Mouse (Mus musculus): ENCODE data around the gene Hint1. TPM values are rescaled to one million over a fixed set of nuclear protein-coding genes. Genes with fewer than 3 reads are reported as not detected.

The Hint1 gene
- 685 and 697 TPM in 2 replicates for polyA plus RNA-seq (2015; fragmentation: Nextera tagmentation; extraction: Ambion mirVana)

DNA sequence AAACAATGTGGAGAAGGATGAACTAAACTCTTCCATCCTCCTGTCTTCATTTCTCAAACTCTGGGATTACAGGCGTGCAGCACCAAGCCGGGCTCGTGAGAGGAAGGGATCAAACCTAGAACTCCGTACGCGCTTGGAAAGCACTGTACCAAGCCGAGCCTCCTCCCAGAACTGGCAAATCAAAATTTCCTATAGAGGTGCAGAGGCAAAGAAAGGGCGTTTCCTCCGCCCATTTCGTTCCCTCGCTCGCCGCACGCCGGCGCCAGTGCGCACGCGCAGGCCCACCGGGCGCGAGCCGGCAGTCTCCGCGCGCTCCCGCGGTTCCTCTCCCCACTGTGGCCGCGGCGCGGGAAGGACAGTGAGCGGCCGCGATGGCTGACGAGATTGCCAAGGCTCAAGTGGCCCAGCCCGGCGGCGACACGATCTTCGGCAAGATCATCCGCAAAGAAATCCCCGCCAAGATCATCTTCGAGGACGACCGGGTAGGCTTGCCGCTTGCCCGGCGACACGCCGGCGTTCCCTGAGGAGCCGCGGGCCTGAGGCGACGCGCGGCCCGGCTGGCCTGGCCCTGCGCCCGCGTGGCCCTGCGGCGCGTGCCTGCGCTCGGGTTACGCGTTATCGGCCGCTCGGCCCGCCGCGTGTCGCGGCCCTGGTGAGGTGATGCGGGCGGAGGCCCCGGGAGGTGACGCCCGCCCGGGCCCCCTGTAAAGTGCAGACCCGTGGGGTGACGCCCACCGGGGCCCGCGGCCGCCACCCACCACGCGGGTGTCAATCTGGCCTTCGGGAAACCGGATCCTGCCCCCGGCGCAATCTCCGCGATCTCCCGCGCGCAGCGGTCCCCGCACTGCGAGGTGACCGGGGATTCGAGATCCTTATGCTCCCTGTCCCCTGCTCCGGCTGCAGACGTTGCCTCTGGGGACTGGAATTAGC lies at the start of gene Hint1:
Gene Hint1, plus strand, starts transcription at position 265 of the 930 bp plus-strand sequence.
- no peaks in the 10 kb centered on the region for H3K9me3 ChIP-seq (ENCODE audit: control insufficient read depth, low read length)
- peak within 1 kb of the TSS; percentile 80 for H3K4me2 ChIP-seq (ENCODE audit: low read length)
- H3K4me3 ChIP-seq (replicated peaks; ENCODE audit: low read length): peak within 1 kb of the TSS; percentile 87
- peak; percentile 87 for ATAC-seq
- H3K36me3 ChIP-seq (ENCODE audit: control insufficient read depth, insufficient read depth): peaks cover 9% of the 10 kb centered on the region
- H3K27me3 ChIP-seq (replicated peaks; ENCODE audit: control insufficient read depth, insufficient read depth, low read length): no peaks in the 10 kb centered on the region
- H3K9ac ChIP-seq (replicated peaks; ENCODE audit: low read depth, low read length): peak within 1 kb of the TSS; percentile 97
- peaks cover 33% of the 10 kb centered on the region for H3K4me1 ChIP-seq (replicated peaks; ENCODE audit: control insufficient read depth, insufficient read depth, low read length)
- under 1% methylated on average over 98 of the region's 107 CpGs for WGBS
- peak within 1 kb of the TSS; percentile 75 for H3K27ac ChIP-seq (ENCODE audit: low read length)

DNA sequence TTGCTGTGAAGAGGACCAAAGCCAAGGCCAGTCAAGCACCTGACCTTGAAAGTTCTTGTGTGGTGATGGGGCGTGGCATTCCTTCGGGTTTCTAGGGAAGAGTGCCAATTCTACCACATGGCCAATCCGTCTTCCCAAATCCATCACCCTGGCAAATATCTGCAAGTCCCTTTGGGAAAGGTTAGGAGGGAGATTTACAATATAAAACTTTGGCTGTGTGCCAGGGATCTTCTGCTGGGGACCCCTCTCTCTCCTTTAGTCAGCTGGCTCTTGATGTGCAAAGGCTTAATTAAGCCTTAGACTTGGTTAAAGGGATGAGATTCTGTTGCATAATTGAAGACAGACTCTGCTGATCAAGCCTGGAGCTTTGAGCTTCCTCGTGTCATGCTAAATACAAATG lies 48.7 kb upstream of the Hint1 start:
- peaks cover 12% of the 10 kb centered on the region for H3K4me1 ChIP-seq (replicated peaks; ENCODE audit: control insufficient read depth, insufficient read depth, low read length)
- H3K4me2 ChIP-seq (ENCODE audit: low read length): no peak overlapping the region
- H3K27ac ChIP-seq (ENCODE audit: low read length): no peak overlapping the region
- no peaks in the 10 kb centered on the region for H3K27me3 ChIP-seq (replicated peaks; ENCODE audit: control insufficient read depth, insufficient read depth, low read length)
- no peak overlapping the region for H3K4me3 ChIP-seq (replicated peaks; ENCODE audit: low read length)
- 43% methylated on average over 4 of the region's 4 CpGs for WGBS
- H3K9me3 ChIP-seq (ENCODE audit: control insufficient read depth, low read length): no peaks in the 10 kb centered on the region
- H3K36me3 ChIP-seq (ENCODE audit: control insufficient read depth, insufficient read depth): no peaks in the 10 kb centered on the region
- ATAC-seq: no peak
- no peak overlapping the region for H3K9ac ChIP-seq (replicated peaks; ENCODE audit: low read depth, low read length)

DNA sequence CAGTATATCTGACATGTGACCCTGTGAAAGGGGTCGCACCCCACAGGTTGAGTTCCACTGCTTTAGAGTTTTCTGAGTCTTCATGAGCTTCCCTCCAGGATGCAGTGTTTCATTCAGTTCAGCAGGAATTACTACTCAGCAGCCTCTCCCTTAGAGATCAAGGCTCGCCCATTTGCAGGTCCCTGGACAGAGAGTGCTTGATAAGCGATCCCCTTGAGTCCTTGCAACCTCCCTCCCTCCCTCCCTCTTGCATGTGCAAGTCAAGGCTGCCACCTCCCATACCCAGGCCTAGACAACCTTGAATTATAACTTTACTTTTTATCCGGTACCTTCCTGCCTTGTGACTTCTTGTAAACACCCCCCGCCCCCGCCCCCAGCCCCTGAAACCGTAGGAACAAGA lies 46.7 kb upstream of the Hint1 start:
- H3K9me3 ChIP-seq (ENCODE audit: control insufficient read depth, low read length): no peaks in the 10 kb centered on the region
- H3K4me3 ChIP-seq (replicated peaks; ENCODE audit: low read length): no peak overlapping the region
- no peaks in the 10 kb centered on the region for H3K36me3 ChIP-seq (ENCODE audit: control insufficient read depth, insufficient read depth)
- no peaks in the 10 kb centered on the region for H3K27me3 ChIP-seq (replicated peaks; ENCODE audit: control insufficient read depth, insufficient read depth, low read length)
- no peak overlapping the region for H3K27ac ChIP-seq (ENCODE audit: low read length)
- H3K4me2 ChIP-seq (ENCODE audit: low read length): no peak overlapping the region
- 67% methylated on average over 7 of the region's 7 CpGs for WGBS
- no peak overlapping the region for H3K9ac ChIP-seq (replicated peaks; ENCODE audit: low read depth, low read length)
- no peak for ATAC-seq
- H3K4me1 ChIP-seq (replicated peaks; ENCODE audit: control insufficient read depth, insufficient read depth, low read length): peaks cover 6% of the 10 kb centered on the region; the same call in 1 of the 2 replicates

DNA sequence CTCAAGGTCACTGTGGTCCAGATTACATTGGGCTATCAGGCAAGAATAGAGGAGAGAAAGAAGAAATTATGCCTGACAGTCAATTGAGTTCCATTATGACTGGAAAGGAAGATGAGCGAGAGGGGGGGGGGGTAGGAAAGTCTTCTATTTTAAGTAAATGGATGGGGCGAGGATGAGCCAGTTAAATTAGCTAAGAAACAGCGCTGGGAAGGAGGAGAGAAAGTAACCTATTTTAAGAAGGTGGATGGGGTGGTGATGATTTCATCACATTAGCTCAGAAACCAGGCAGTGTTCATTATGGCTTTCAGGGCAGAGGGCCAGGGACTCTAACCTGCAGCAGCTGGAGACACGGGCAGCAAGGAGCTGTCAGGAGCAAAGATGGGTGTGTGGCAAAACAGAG lies 42.7 kb upstream of the Hint1 start:
- ATAC-seq: no peak
- no peak overlapping the region for H3K27ac ChIP-seq (ENCODE audit: low read length)
- 78% methylated on average over 4 of the region's 4 CpGs for WGBS

DNA sequence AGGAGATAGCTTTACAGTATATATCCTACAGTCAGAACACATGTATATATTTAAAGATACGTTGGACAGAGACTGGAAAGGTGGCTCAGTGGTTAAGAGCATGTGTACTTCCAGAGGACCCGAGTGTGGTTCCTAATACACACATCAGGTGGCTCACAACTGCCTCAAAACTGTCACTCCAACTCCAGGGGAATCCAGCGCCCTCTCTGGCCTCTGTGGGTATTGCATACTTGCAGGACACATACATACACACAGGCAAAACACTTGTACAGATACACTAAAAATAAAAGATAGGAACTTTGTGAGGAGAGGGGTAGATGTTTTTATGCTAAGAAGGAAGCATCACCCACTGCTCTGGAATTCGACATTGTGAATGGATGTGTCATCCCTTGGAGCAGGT lies 40.4 kb upstream of the Hint1 start:
- Histone ChIP-seq H3K4me3 (replicated peaks; ENCODE audit: low read length) (no peak overlapping the region), H3K4me1 (replicated peaks; ENCODE audit: control insufficient read depth, insufficient read depth, low read length) (peaks cover under 1% of the 10 kb centered on the region; the same call in 1 of the 2 replicates), H3K9ac (replicated peaks; ENCODE audit: low read depth, low read length) (no peak overlapping the region), H3K9me3 (ENCODE audit: control insufficient read depth, low read length) (no peaks in the 10 kb centered on the region), H3K27me3 (replicated peaks; ENCODE audit: control insufficient read depth, insufficient read depth, low read length) (no peaks in the 10 kb centered on the region), H3K4me2 (ENCODE audit: low read length) (no peak overlapping the region), H3K36me3 (ENCODE audit: control insufficient read depth, insufficient read depth) (no peaks in the 10 kb centered on the region), H3K27ac (ENCODE audit: low read length) (no peak overlapping the region)
- WGBS: 86% methylated on average over 4 of the region's 4 CpGs
- no peak for ATAC-seq

More for the DNA sequence above, 42.7 kb upstream of the Hint1 start:
- Histone ChIP-seq H3K27me3 (replicated peaks; ENCODE audit: control insufficient read depth, insufficient read depth, low read length) (no peaks in the 10 kb centered on the region), H3K36me3 (ENCODE audit: control insufficient read depth, insufficient read depth) (no peaks in the 10 kb centered on the region), H3K4me3 (replicated peaks; ENCODE audit: low read length) (no peak overlapping the region), H3K4me1 (replicated peaks; ENCODE audit: control insufficient read depth, insufficient read depth, low read length) (peaks cover 6% of the 10 kb centered on the region; the same call in 1 of the 2 replicates), H3K9ac (replicated peaks; ENCODE audit: low read depth, low read length) (no peak overlapping the region), H3K4me2 (ENCODE audit: low read length) (no peak overlapping the region), H3K9me3 (ENCODE audit: control insufficient read depth, low read length) (no peaks in the 10 kb centered on the region)

DNA sequence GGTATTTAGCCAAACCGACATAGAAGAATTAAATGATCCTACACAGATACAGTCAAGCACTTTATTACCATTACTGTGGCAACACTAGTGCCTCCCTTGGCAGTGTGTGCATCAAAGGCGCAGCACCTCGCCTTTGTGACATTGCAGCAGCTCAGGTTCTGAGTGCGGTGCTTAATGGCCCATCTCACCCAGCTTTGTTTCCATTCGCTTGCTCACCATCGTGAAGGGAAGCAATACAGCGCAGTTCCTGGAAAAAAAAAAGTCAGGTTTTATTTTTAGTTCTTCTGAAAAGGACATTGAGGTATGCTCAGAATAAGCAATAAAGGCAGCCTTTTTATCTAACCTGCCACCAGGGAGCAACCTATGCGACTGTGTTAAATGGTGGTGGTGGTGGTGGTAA lies 39.4 kb upstream of the Hint1 start:
- ATAC-seq: no peak
- H3K36me3 ChIP-seq (ENCODE audit: control insufficient read depth, insufficient read depth): no peaks in the 10 kb centered on the region
- no peak overlapping the region for H3K27ac ChIP-seq (ENCODE audit: low read length)
- no peaks in the 10 kb centered on the region for H3K4me1 ChIP-seq (replicated peaks; ENCODE audit: control insufficient read depth, insufficient read depth, low read length)
- no peak overlapping the region for H3K4me2 ChIP-seq (ENCODE audit: low read length)
- WGBS: 81% methylated on average over 8 of the region's 8 CpGs
- H3K4me3 ChIP-seq (replicated peaks; ENCODE audit: low read length): no peak overlapping the region
- no peaks in the 10 kb centered on the region for H3K9me3 ChIP-seq (ENCODE audit: control insufficient read depth, low read length)
- no peaks in the 10 kb centered on the region for H3K27me3 ChIP-seq (replicated peaks; ENCODE audit: control insufficient read depth, insufficient read depth, low read length)
- H3K9ac ChIP-seq (replicated peaks; ENCODE audit: low read depth, low read length): no peak overlapping the region

DNA sequence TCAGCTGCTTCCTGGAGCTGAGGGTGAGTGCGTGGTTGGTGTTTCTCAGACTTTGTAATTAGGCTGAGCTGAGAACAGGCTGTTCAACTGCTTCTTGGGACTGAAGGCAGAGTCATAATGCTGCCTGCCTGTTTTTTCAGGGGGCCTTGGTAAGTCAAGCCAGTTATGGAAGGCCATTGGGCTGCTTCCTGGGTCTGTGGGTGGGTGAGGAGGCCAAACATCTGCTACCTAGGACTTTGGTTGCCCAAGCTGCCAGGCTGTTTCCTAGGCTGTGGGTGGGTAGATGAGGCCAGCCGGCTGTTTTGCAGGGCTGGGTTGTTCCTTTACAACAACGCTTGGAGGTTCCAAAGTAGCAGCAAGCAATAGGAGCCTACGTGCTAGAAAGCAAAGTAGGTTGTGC lies 32.4 kb upstream of the Hint1 start:
- H3K4me3 ChIP-seq (replicated peaks; ENCODE audit: low read length): no peak overlapping the region
- H3K9me3 ChIP-seq (ENCODE audit: control insufficient read depth, low read length): no peaks in the 10 kb centered on the region
- H3K27ac ChIP-seq (ENCODE audit: low read length): no peak overlapping the region
- no peaks in the 10 kb centered on the region for H3K27me3 ChIP-seq (replicated peaks; ENCODE audit: control insufficient read depth, insufficient read depth, low read length)
- no peaks in the 10 kb centered on the region for H3K36me3 ChIP-seq (ENCODE audit: control insufficient read depth, insufficient read depth)
- no peak overlapping the region for H3K4me2 ChIP-seq (ENCODE audit: low read length)
- 94% methylated on average over 4 of the region's 4 CpGs for WGBS
- H3K9ac ChIP-seq (replicated peaks; ENCODE audit: low read depth, low read length): no peak overlapping the region
- H3K4me1 ChIP-seq (replicated peaks; ENCODE audit: control insufficient read depth, insufficient read depth, low read length): no peaks in the 10 kb centered on the region
- ATAC-seq: no peak

DNA sequence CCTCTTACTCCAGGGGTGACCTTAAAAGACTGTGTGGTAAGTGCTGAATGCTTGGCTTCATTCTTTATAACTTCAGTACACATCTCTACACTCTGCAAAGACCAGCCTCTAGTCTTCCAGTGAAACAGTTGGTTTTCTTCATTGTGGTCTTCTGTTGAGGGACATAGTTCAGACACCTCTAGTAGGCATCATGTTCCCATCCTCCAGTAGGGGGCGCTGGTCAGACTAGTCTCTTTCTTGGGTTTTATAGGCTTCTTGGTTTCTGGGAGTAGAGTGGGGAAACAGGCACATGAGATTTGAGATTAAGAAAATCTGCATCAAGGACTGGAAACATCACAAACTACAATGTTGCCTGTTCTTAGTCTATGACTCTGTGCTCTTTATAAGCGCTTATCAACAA lies 31.6 kb upstream of the Hint1 start:
- H3K9me3 ChIP-seq (ENCODE audit: control insufficient read depth, low read length): no peaks in the 10 kb centered on the region
- H3K36me3 ChIP-seq (ENCODE audit: control insufficient read depth, insufficient read depth): no peaks in the 10 kb centered on the region
- no peak overlapping the region for H3K4me3 ChIP-seq (replicated peaks; ENCODE audit: low read length)
- 62% methylated on average over 2 of the region's 2 CpGs for WGBS
- no peak overlapping the region for H3K9ac ChIP-seq (replicated peaks; ENCODE audit: low read depth, low read length)
- ATAC-seq: no peak
- no peak overlapping the region for H3K27ac ChIP-seq (ENCODE audit: low read length)
- H3K4me2 ChIP-seq (ENCODE audit: low read length): no peak overlapping the region
- H3K27me3 ChIP-seq (replicated peaks; ENCODE audit: control insufficient read depth, insufficient read depth, low read length): no peaks in the 10 kb centered on the region
- no peaks in the 10 kb centered on the region for H3K4me1 ChIP-seq (replicated peaks; ENCODE audit: control insufficient read depth, insufficient read depth, low read length)

DNA sequence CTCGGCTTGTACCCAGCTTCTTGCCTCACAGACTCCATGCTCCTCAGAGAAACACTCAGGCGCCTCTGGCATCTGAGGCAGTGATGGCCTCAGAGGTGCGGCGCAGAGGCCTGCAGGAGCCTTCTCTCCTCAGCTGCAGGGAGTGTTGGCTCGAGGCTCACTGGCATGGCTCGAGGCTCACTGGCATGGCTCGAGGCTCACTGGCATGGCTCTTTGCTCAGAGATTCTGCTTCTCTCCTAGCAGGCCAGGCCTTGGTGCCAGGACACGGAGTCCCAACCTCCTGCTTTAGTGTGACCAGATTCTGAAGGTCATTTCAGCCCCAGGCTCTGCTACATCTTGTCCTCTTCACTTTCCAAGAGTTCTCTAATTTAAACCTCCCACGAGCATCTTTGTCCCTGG lies 30.1 kb upstream of the Hint1 start:
- H3K9ac ChIP-seq (replicated peaks; ENCODE audit: low read depth, low read length): no peak overlapping the region
- WGBS: 73% methylated on average over 9 of the region's 9 CpGs

More for the DNA sequence above, 30.1 kb upstream of the Hint1 start:
- H3K4me3 ChIP-seq (replicated peaks; ENCODE audit: low read length): no peak overlapping the region
- no peaks in the 10 kb centered on the region for H3K4me1 ChIP-seq (replicated peaks; ENCODE audit: control insufficient read depth, insufficient read depth, low read length)
- no peaks in the 10 kb centered on the region for H3K27me3 ChIP-seq (replicated peaks; ENCODE audit: control insufficient read depth, insufficient read depth, low read length)
- H3K4me2 ChIP-seq (ENCODE audit: low read length): no peak overlapping the region
- no peaks in the 10 kb centered on the region for H3K9me3 ChIP-seq (ENCODE audit: control insufficient read depth, low read length)
- no peaks in the 10 kb centered on the region for H3K36me3 ChIP-seq (ENCODE audit: control insufficient read depth, insufficient read depth)
- H3K27ac ChIP-seq (ENCODE audit: low read length): no peak overlapping the region
- no peak for ATAC-seq
